Mouse (Mus musculus): ENCODE results near the gene Adh5.

The Adh5 gene

GRCm38 (mm10) chr3:138442612-138443464, at the start of gene Adh5:
TSS of gene Adh5 (plus strand) at chr3:138443093.
- peak; percentile 93 for DNase-seq

- no peak for DNase-seq
Measured at GRCm38 (mm10) chr3:138404872-138405271, 38.0 kb upstream of the Adh5 start.

GRCm38 (mm10) chr3:138405341-138405740, 37.6 kb upstream of the Adh5 start:
- DNase-seq: peak; percentile 66

- no peak for DNase-seq
Measured at GRCm38 (mm10) chr3:138405840-138406239, 37.1 kb upstream of the Adh5 start.

- DNase-seq: no peak
Measured at GRCm38 (mm10) chr3:138407920-138408319, 35.0 kb upstream of the Adh5 start.

- no peak for DNase-seq
Measured at GRCm38 (mm10) chr3:138409585-138409984, 33.3 kb upstream of the Adh5 start.

GRCm38 (mm10) chr3:138410211-138410610, 32.7 kb upstream of the Adh5 start:
- no peak for DNase-seq

- DNase-seq: no peak
Measured at GRCm38 (mm10) chr3:138415121-138415690, 27.7 kb upstream of the Adh5 start, which contains the start of gene Adh4. TSS of gene Adh4 (plus strand) at chr3:138415466.

- DNase-seq: no peak
Measured at GRCm38 (mm10) chr3:138419369-138419768, 23.5 kb upstream of the Adh5 start.

GRCm38 (mm10) chr3:138420385-138420784, 22.5 kb upstream of the Adh5 start:
- DNase-seq: no peak

GRCm38 (mm10) chr3:138423664-138424063, 19.2 kb upstream of the Adh5 start:
- no peak for DNase-seq

GRCm38 (mm10) chr3:138424247-138424646, 18.6 kb upstream of the Adh5 start:
- DNase-seq: no peak

GRCm38 (mm10) chr3:138430360-138430976, 12.4 kb upstream of the Adh5 start:
- DNase-seq: no peak

GRCm38 (mm10) chr3:138431835-138432234, 11.1 kb upstream of the Adh5 start:
- peak; percentile 8 for DNase-seq

GRCm38 (mm10) chr3:138438716-138439115, 4.2 kb upstream of the Adh5 start:
- DNase-seq: no peak

GRCm38 (mm10) chr3:138442203-138442602, 690 bp upstream of the Adh5 start:
- no peak for DNase-seq

GRCm38 (mm10) chr3:138443465-138443771, 525 bp downstream of the Adh5 start:
- no peak for DNase-seq

- no peak for DNase-seq
Measured at GRCm38 (mm10) chr3:138448077-138448860, 5.4 kb downstream of the Adh5 start.

- DNase-seq: no peak
Measured at GRCm38 (mm10) chr3:138452169-138452568, 9.3 kb downstream of the Adh5 start.

- no peak for DNase-seq
Measured at GRCm38 (mm10) chr3:138454234-138454633, 11.3 kb downstream of the Adh5 start.

- no peak for DNase-seq
Measured at GRCm38 (mm10) chr3:138454711-138455435, 12.0 kb downstream of the Adh5 start.

GRCm38 (mm10) chr3:138458441-138458840, 15.5 kb downstream of the Adh5 start:
- DNase-seq: no peak

GRCm38 (mm10) chr3:138460260-138460659, 17.4 kb downstream of the Adh5 start:
- DNase-seq: no peak
